Mouse (Mus musculus) liver, embryonic 15.5 days (tissue): ENCODE results near the gene Vmn1r234. TPM values are rescaled to one million over a fixed set of nuclear protein-coding genes. Genes with fewer than 3 reads are reported as not detected.
"Not testable (repeated sequence)": the region's sequence is repeated elsewhere in the genome, so short reads cannot be mapped to it uniquely, and the experiment has no call there.

Experiments used
- ATAC-seq: fragments of 200-750 bp; cut with Nextera tagmentation; 2 replicates; pipeline ENCODE4 v1.8.0; 2017; ENCODE audit warnings: moderate number of reproducible peaks, mild to moderate bottlenecking, moderate library complexity; ENCODE audit not compliant: insufficient read depth
- H3K27ac ChIP-seq: fragments of 300-500 bp; sonication (generic); replicated peaks from 2 replicates; pipeline ENCODE4 v1.5.1; 2015; ENCODE audit warnings: mild to moderate bottlenecking, inconsistent platforms
- H3K27me3 ChIP-seq: fragments of 300-500 bp; sonication (generic); 2 replicates; pipeline ENCODE4 v1.6.1; 2015; ENCODE audit warnings: mild to moderate bottlenecking, inconsistent platforms
- H3K36me3 ChIP-seq: fragments of 300-500 bp; sonication (generic); replicated peaks from 2 replicates; pipeline ENCODE4 v1.6.1; 2015; ENCODE audit warnings: moderate library complexity, mild to moderate bottlenecking, inconsistent platforms
- H3K4me1 ChIP-seq: fragments of 300-500 bp; sonication (generic); replicated peaks from 2 replicates; pipeline ENCODE4 v1.6.1; 2015; ENCODE audit warnings: inconsistent platforms
- H3K4me2 ChIP-seq: fragments of 300-500 bp; sonication (generic); 2 replicates; pipeline ENCODE4 v1.6.1; 2015; ENCODE audit warnings: moderate library complexity, mild to moderate bottlenecking, inconsistent platforms
- H3K4me3 ChIP-seq: fragments of 300-500 bp; sonication (generic); replicated peaks from 2 replicates; pipeline ENCODE4 v1.5.1; 2015; ENCODE audit warnings: mild to moderate bottlenecking, inconsistent platforms
- H3K9ac ChIP-seq: fragments of 300-500 bp; sonication (generic); 2 replicates; pipeline ENCODE4 v1.6.1; 2015; ENCODE audit warnings: moderate library complexity, mild to moderate bottlenecking, inconsistent platforms
- H3K9me3 ChIP-seq: fragments of 300-500 bp; sonication (generic); replicated peaks from 2 replicates; pipeline ENCODE4 v1.6.1; 2016; ENCODE audit warnings: inconsistent platforms
- WGBS: fragments of 180-500 bp; shearing (Covaris S2); methylation state at CpG from one replicate; pipeline ENCODE4 v1.1.7; 2015; ENCODE audit warnings: mixed read lengths; ENCODE audit not compliant: insufficient replicate concordance; 5-methylcytosine and 5-hydroxymethylcytosine counted together
- microRNA-seq: library from miRNA; unstranded; fragments of <30 nt; microRNA quantifications from one replicate; pipeline ENCODE4, GENCODE M21; 2016
- polyA plus RNA-seq: library from polyadenylated mRNA; unstranded; fragments of >200 nt; fragmentation: Nextera tagmentation; extraction: Ambion mirVana; gene quantifications from 2 replicates; pipeline ENCODE4 v1.2.1, GENCODE M21; 2015

Vmn1r234 gene
- not detected in 2 replicates for polyA plus RNA-seq

DNA sequence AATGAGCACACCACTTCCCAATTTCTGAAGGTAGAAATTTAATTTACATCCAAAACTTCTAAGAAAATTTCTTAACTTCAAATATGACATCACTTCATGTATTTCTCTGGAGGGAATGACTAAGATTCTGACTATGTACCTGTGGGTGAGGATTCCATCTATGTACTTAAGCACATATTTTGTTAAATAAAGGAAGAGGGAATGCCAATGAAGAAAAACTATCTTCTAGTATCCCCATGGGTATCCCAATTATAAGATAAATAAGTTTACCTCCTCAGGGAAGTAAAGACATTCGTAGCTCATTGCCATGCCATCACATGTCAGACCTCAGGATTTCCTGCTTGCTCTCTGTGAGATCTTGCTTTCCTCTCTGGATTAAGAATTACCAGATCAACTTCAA, at the start of gene Vmn1r234:
Gene Vmn1r234, plus strand, starts transcription at position 301 of the 400 bp plus-strand sequence.
- Histone ChIP-seq H3K9me3 (no peaks in the 10 kb centered on the region), H3K36me3 (no peaks in the 10 kb centered on the region), H3K4me2 (no peak within 1 kb of the TSS), H3K4me1 (no peaks in the 10 kb centered on the region), H3K9ac (no peak within 1 kb of the TSS), H3K4me3 (no peak within 1 kb of the TSS), H3K27ac (no peak within 1 kb of the TSS), H3K27me3 (no peaks in the 10 kb centered on the region)
- WGBS = 56% methylated on average over 1 of the region's 1 CpGs
- ATAC-seq = no peak

DNA sequence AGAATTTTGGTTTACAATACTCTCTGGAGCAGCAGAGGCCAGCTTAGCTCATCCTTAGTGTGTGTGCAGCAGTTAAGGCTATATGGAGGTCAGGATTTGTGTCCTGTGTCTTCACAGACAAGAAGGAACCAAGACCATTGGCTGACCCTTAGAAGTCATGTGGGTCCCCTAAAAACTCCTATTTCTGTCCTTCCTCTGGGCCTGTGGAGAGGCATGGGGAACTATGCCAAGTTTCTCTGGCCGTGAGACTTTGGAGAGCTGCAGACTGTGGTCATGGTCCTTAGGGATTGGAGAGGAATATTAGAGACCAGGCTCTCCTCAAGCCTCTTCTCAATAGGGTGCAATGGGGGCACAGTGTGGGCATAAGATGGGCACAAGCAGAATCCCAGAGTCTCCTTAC, 14.8 kb upstream of the Vmn1r234 start:
- not testable (repeated sequence) for H3K4me2 ChIP-seq, ATAC-seq, H3K4me1 ChIP-seq

DNA sequence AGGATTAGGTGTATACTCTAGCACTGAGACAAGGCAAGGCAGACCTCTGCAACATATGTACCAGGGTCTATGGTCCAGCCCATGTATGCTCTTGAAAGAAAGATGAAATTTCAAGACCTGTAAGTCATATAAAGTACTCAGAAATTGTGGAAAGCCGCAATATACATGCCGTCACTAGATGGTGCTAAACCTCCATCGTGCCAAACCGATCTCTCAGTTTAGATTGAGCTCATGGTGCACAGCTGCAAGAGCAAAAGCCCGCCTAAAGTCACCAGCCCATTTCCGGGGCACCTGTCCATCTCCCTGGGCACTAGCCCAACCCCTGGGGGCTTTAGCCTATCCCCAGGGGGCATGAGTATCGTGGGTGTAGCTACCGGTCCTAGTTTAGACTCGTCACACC, 5.8 kb downstream of the Vmn1r234 start:
- Histone ChIP-seq H3K9me3 (no peaks in the 10 kb centered on the region), H3K36me3 (no peaks in the 10 kb centered on the region), H3K27ac (no peak overlapping the region), H3K9ac (no peak overlapping the region), H3K4me1 (no peaks in the 10 kb centered on the region), H3K27me3 (no peaks in the 10 kb centered on the region), H3K4me2 (no peak overlapping the region), H3K4me3 (no peak overlapping the region)
- WGBS = 21% methylated on average over 9 of the region's 9 CpGs
- no peak for ATAC-seq

More for the DNA sequence above, 14.8 kb upstream of the Vmn1r234 start:
- WGBS = 62% methylated on average over 1 of the region's 1 CpGs
- not testable (repeated sequence) for H3K27ac ChIP-seq, H3K9me3 ChIP-seq, H3K36me3 ChIP-seq, H3K9ac ChIP-seq, H3K27me3 ChIP-seq, H3K4me3 ChIP-seq

DNA sequence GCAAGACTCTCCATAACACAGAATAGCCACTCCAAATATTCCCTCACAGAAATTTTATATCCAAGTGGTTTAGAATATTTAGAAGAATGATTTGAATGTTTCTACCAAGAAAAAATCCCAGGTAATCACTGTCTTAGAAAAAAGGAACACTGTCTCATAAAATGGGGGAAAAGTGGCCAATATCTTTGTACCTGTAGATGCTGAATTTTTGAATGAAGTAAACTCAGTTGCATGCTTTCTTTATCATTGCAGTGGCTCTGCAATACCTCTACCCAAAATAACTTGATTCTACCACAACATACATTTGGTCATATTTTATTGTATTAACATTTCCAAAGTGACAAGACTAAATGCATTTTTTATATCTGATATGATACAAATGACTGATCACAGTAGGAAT, 30.2 kb downstream of the Vmn1r234 start, which contains the start of gene Vmn1r235:
Gene Vmn1r235, plus strand, starts transcription at position 301 of the 400 bp plus-strand sequence.
- H3K9ac ChIP-seq = no peak within 1 kb of the TSS
- H3K9me3 ChIP-seq = no peaks in the 10 kb centered on the region
- H3K36me3 ChIP-seq = no peaks in the 10 kb centered on the region
- H3K27me3 ChIP-seq = no peaks in the 10 kb centered on the region
- ATAC-seq = no peak
- no peak within 1 kb of the TSS for H3K4me2 ChIP-seq
- no peak within 1 kb of the TSS for H3K27ac ChIP-seq
- H3K4me1 ChIP-seq = no peaks in the 10 kb centered on the region
- no peak within 1 kb of the TSS for H3K4me3 ChIP-seq

DNA sequence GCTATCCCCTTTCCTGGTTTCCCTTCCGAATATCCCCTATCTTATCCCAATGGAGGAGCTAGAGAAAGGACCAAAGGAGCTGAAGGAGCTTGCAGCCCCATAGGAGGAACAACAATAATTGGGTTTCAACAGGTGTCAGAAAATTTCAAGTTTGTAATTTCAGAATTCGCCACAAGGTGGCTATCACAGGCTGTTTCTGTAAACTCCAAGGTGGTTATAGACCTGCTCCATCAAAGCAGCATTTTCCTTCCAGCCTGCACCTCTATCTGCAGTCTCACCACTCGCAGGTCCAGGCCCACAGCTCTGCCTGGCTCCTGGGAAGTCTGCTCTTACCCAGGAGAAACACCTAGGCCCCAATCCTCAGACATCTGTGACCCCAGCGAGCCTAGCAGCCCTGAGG, 46.2 kb downstream of the Vmn1r234 start:
- no peaks in the 10 kb centered on the region for H3K4me1 ChIP-seq
- H3K4me3 ChIP-seq = no peak overlapping the region
- H3K9me3 ChIP-seq = no peaks in the 10 kb centered on the region
- H3K36me3 ChIP-seq = no peaks in the 10 kb centered on the region
- 8% methylated on average over 4 of the region's 4 CpGs for WGBS
- ATAC-seq = no peak
- no peak overlapping the region for H3K9ac ChIP-seq
- no peaks in the 10 kb centered on the region for H3K27me3 ChIP-seq
- H3K4me2 ChIP-seq = no peak overlapping the region
- H3K27ac ChIP-seq = no peak overlapping the region

DNA sequence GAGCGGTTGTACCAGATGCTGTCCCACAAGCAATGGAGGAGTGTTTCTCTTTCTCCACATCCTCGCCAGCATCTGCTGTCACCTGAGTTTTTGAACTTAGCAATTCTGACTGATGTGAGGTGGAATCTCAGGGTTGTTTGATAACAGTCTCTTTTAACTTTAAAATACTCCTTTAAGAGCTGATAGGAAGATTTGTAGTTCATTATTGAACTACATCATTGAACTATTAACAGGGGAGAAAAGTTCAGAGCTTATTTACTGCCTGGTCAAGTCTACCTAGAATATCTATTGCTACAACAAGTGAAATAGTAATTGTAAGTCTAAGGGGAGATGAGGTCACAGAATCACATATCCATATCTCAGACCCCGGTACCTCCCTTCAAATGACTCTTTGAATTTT, 56.8 kb downstream of the Vmn1r234 start, which contains the start of gene Vmn1r236:
Gene Vmn1r236, plus strand, starts transcription at position 301 of the 400 bp plus-strand sequence.
- no peak for ATAC-seq
- Histone ChIP-seq H3K36me3 (no peaks in the 10 kb centered on the region), H3K27me3 (no peaks in the 10 kb centered on the region), H3K4me1 (no peaks in the 10 kb centered on the region), H3K9ac (no peak within 1 kb of the TSS), H3K4me3 (no peak within 1 kb of the TSS), H3K9me3 (no peaks in the 10 kb centered on the region), H3K4me2 (no peak within 1 kb of the TSS), H3K27ac (no peak within 1 kb of the TSS)
- 59% methylated on average over 3 of the region's 3 CpGs for WGBS

DNA sequence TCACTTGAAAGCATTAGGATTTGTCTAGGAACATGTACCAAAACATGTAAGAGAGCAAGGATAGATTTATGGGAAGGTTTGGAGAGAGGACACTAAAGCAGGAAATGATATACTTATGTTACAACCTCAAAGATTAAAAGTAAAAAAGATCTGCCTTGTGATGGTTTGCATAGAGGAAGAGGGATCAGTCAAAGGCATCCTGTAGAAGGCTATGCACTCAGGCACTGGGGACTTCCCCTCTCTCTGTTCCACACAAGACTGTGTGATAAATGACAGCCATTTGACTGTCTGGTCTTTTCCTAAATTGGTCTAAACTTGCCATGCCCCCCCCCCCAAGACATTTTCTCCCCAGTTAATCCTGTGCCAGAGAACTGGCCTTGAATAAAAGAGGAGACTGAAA, 58.5 kb downstream of the Vmn1r234 start:
- H3K4me2 ChIP-seq = no peak overlapping the region
- no peaks in the 10 kb centered on the region for H3K4me1 ChIP-seq
- H3K27ac ChIP-seq = no peak overlapping the region
- no peaks in the 10 kb centered on the region for H3K36me3 ChIP-seq
- H3K9ac ChIP-seq = no peak overlapping the region
- H3K9me3 ChIP-seq = no peaks in the 10 kb centered on the region
- H3K27me3 ChIP-seq = no peaks in the 10 kb centered on the region
- H3K4me3 ChIP-seq = no peak overlapping the region
- no peak for ATAC-seq

Small RNA genes lying within 50 kb of the gene (microRNA-seq; reads per million reads assigned to microRNA genes)
- not detected for gene Gm26384

Other genes with a start within 250 kb of the Vmn1r234 start
- not detected in 2 replicates for gene Vmn1r233, start 229.6 kb upstream of the Vmn1r234 start, polyA plus RNA-seq
- gene Zfp160, start 217.2 kb upstream of the Vmn1r234 start, polyA plus RNA-seq = 3.6 and 4.5 TPM in 2 replicates
- gene Vmn1r235, start 30.3 kb downstream of the Vmn1r234 start, polyA plus RNA-seq = not detected in 2 replicates
- gene Vmn1r236, start 56.9 kb downstream of the Vmn1r234 start, polyA plus RNA-seq = not detected in 2 replicates
- not detected in 2 replicates for gene Vmn1r237, start 85.8 kb downstream of the Vmn1r234 start, polyA plus RNA-seq
- gene Zfp677, start 157.7 kb downstream of the Vmn1r234 start, polyA plus RNA-seq = 0.60 and 0.61 TPM in 2 replicates
- gene Zfp54, start 197.1 kb downstream of the Vmn1r234 start, polyA plus RNA-seq = 1.6 and 1.9 TPM in 2 replicates
- 6.1 and 6.3 TPM in 2 replicates for gene Zfp51, start 224.3 kb downstream of the Vmn1r234 start, polyA plus RNA-seq